Mouse (Mus musculus) adrenal gland, postnatal 4 days (tissue): ENCODE data around the gene Mpi. TPM values are rescaled to one million over a fixed set of nuclear protein-coding genes. Genes with fewer than 3 reads are reported as not detected.

Source experiments
- total RNA-seq, 2 experiments: library from RNA; stranded (reverse); gene quantifications; 2 replicates each; pipeline ENCODE4 v1.2.3; 2021

The Mpi gene
- total RNA-seq, 2 experiments from 2014 or later: 50.7 to 55.7 TPM

Other genes with a start within 250 kb of the Mpi start
- 10 to 100 TPM; 22.4 to 25.1 TPM for gene Ppcdc, start 112.6 kb downstream of the Mpi start, total RNA-seq
- 10 to 100 TPM; 27.7 to 29.8 TPM for gene Scamp5, start 84.7 kb downstream of the Mpi start, total RNA-seq
- gene Rpp25, start 48.7 kb downstream of the Mpi start, total RNA-seq: 1 to 10 TPM; 6.2 to 6.9 TPM
- gene Cox5a, start 31.5 kb downstream of the Mpi start, total RNA-seq: 100 to 1,000 TPM; 381 to 426 TPM
- 10 to 100 TPM; 23.5 to 27.3 TPM for gene Fam219b, start 15.2 kb downstream of the Mpi start, total RNA-seq
- 10 to 100 TPM; 63.4 to 72.2 TPM for gene Scamp2, start 8.2 kb upstream of the Mpi start, total RNA-seq
- gene Ulk3, start 36.7 kb upstream of the Mpi start, total RNA-seq: 10 to 100 TPM; 23.4 to 29.2 TPM
- not detected for gene Cplx3, start 53.5 kb upstream of the Mpi start, total RNA-seq
- gene Lman1l, start 68.0 kb upstream of the Mpi start, total RNA-seq: not detected
- gene Csk, start 100.9 kb upstream of the Mpi start, total RNA-seq: 10 to 100 TPM; 91.3 to 92.4 TPM
- gene Cyp1a2, start 130.9 kb upstream of the Mpi start, total RNA-seq: 1 to 10 TPM in 1 of 2 experiments, not detected in 1; 8.7 TPM
- under 1 TPM in 1 of 2 experiments, not detected in 1; 0.31 TPM for gene Cyp1a1, start 135.2 kb upstream of the Mpi start, total RNA-seq
- gene Edc3, start 155.8 kb upstream of the Mpi start, total RNA-seq: 10 to 100 TPM; 19.0 to 20.4 TPM
- gene Clk3, start 213.1 kb upstream of the Mpi start, total RNA-seq: 10 to 100 TPM; 72.6 to 82.5 TPM